Mouse (Mus musculus) neural tube, embryonic 12.5 days (tissue): ENCODE results near the gene Trim28. TPM values are rescaled to one million over a fixed set of nuclear protein-coding genes. Genes with fewer than 3 reads are reported as not detected.
A peak's percentile ranks its signal among the peaks of the same experiment; 100 is the strongest.
"Not testable (repeated sequence)": the region's sequence is repeated elsewhere in the genome, so short reads cannot be mapped to it uniquely, and the experiment has no call there.

Source experiments
- ATAC-seq: fragments of 200-750 bp; cut with Nextera tagmentation; 2 replicates; pipeline ENCODE4 v1.8.0; 2017; ENCODE audit warnings: low read depth, mild to moderate bottlenecking, moderate TSS enrichment, moderate library complexity; ENCODE audit not compliant: low FRiP score
- H3K27ac ChIP-seq: fragments of 300-500 bp; sonication (generic); 2 replicates; pipeline ENCODE4 v1.5.1; 2016
- H3K27me3 ChIP-seq: fragments of 300-500 bp; sonication (generic); replicated peaks from 2 replicates; pipeline ENCODE4 v1.6.1; 2016; ENCODE audit warnings: mild to moderate bottlenecking
- H3K36me3 ChIP-seq: fragments of 300-500 bp; sonication (generic); 2 replicates; pipeline ENCODE4 v1.6.1; 2016; ENCODE audit warnings: mild to moderate bottlenecking
- H3K4me1 ChIP-seq: fragments of 300-500 bp; sonication (generic); 2 replicates; pipeline ENCODE4 v1.6.1; 2016
- H3K4me2 ChIP-seq: fragments of 300-500 bp; sonication (generic); replicated peaks from 2 replicates; pipeline ENCODE4 v1.6.1; 2016; ENCODE audit warnings: mild to moderate bottlenecking
- H3K4me3 ChIP-seq: fragments of 300-500 bp; sonication (generic); 2 replicates; pipeline ENCODE4 v1.5.1; 2016
- H3K9ac ChIP-seq: fragments of 300-500 bp; sonication (generic); 2 replicates; pipeline ENCODE4 v1.6.1; 2016; ENCODE audit warnings: mild to moderate bottlenecking
- H3K9me3 ChIP-seq: fragments of 300-500 bp; sonication (generic); 2 replicates; pipeline ENCODE4 v1.6.1; 2016; ENCODE audit warnings: mild to moderate bottlenecking
- WGBS: fragments of 180-500 bp; shearing (Covaris S2); methylation state at CpG from one replicate; pipeline ENCODE4 v1.1.7; 2016; 5-methylcytosine and 5-hydroxymethylcytosine counted together
- polyA plus RNA-seq: library from polyadenylated mRNA; unstranded; fragments of >200 nt; fragmentation: Nextera tagmentation; extraction: Ambion mirVana; gene quantifications from 2 replicates; pipeline ENCODE4 v1.2.1, GENCODE M21; 2016

Trim28 gene
- polyA plus RNA-seq, 1 experiment from 2014 or later: 393 TPM

- Histone ChIP-seq H3K36me3 (no peaks in the 10 kb centered on the region), H3K27ac (peak overlapping the region; percentile 79)
Observed at GRCm38 (mm10) chr7:13053961-13054286, 55.0 kb downstream of the Trim28 start.

GRCm38 (mm10) chr7:13054287-13055010 is 55.5 kb downstream of the Trim28 start, which contains the start of gene Mzf1:
Gene Mzf1, minus strand, starts transcription at chr7:13054764.
- Histone ChIP-seq H3K27me3 (no peaks in the 10 kb centered on the region), H3K27ac (peak within 1 kb of the TSS; percentile 79), H3K4me3 (peak within 1 kb of the TSS; percentile 55), H3K4me2 (peak within 1 kb of the TSS; percentile 55), H3K9ac (peak within 1 kb of the TSS; percentile 62), H3K4me1 (peaks cover 6% of the 10 kb centered on the region; the same call in 1 of the 2 replicates), H3K36me3 (no peaks in the 10 kb centered on the region), H3K9me3 (no peaks in the 10 kb centered on the region)
- WGBS: under 1% methylated on average over 41 of the region's 41 CpGs
- ATAC-seq: peak; percentile 94

More at GRCm38 (mm10) chr7:13053961-13054286, 55.0 kb downstream of the Trim28 start:
- no peaks in the 10 kb centered on the region for H3K27me3 ChIP-seq
- H3K9ac ChIP-seq: peak overlapping the region; percentile 62
- peaks cover 6% of the 10 kb centered on the region; the same call in 1 of the 2 replicates for H3K4me1 ChIP-seq
- no peak for ATAC-seq
- H3K4me3 ChIP-seq: peak overlapping the region; percentile 55
- H3K4me2 ChIP-seq: peak overlapping the region; percentile 55
- no peaks in the 10 kb centered on the region for H3K9me3 ChIP-seq
- 2% methylated on average over 15 of the region's 15 CpGs for WGBS

- ATAC-seq: no peak
Observed at GRCm38 (mm10) chr7:13056913-13057700, 58.2 kb downstream of the Trim28 start.

GRCm38 (mm10) chr7:13059536-13059935 is 60.6 kb downstream of the Trim28 start:
- no peak overlapping the region for H3K4me3 ChIP-seq
- no peaks in the 10 kb centered on the region for H3K4me1 ChIP-seq
- H3K4me2 ChIP-seq: no peak overlapping the region
- no peaks in the 10 kb centered on the region for H3K9me3 ChIP-seq
- no peaks in the 10 kb centered on the region for H3K27me3 ChIP-seq
- no peak overlapping the region for H3K27ac ChIP-seq
- no peaks in the 10 kb centered on the region for H3K36me3 ChIP-seq
- 81% methylated on average over 9 of the region's 9 CpGs for WGBS
- no peak for ATAC-seq
- no peak overlapping the region for H3K9ac ChIP-seq

More at GRCm38 (mm10) chr7:13056913-13057700, 58.2 kb downstream of the Trim28 start:
- 62% methylated on average over 8 of the region's 8 CpGs for WGBS
- Histone ChIP-seq H3K4me1 (peaks cover 6% of the 10 kb centered on the region; the same call in 1 of the 2 replicates), H3K4me3 (no peak overlapping the region), H3K9me3 (no peaks in the 10 kb centered on the region), H3K27me3 (no peaks in the 10 kb centered on the region), H3K36me3 (no peaks in the 10 kb centered on the region), H3K4me2 (no peak overlapping the region), H3K9ac (no peak overlapping the region), H3K27ac (no peak overlapping the region)

GRCm38 (mm10) chr7:13063399-13063798 is 64.5 kb downstream of the Trim28 start:
- 58% methylated on average over 2 of the region's 2 CpGs for WGBS

GRCm38 (mm10) chr7:13072293-13072692 is 73.4 kb downstream of the Trim28 start:
- WGBS: 61% methylated on average over 5 of the region's 5 CpGs
- Histone ChIP-seq H3K4me2 (no peak overlapping the region), H3K4me1 (no peaks in the 10 kb centered on the region), H3K9ac (no peak overlapping the region), H3K27ac (no peak overlapping the region), H3K36me3 (no peaks in the 10 kb centered on the region), H3K4me3 (no peak overlapping the region), H3K9me3 (no peaks in the 10 kb centered on the region), H3K27me3 (no peaks in the 10 kb centered on the region)
- ATAC-seq: no peak

More at GRCm38 (mm10) chr7:13063399-13063798, 64.5 kb downstream of the Trim28 start:
- not testable (repeated sequence) for ATAC-seq, H3K36me3 ChIP-seq, H3K9ac ChIP-seq, H3K27me3 ChIP-seq, H3K4me2 ChIP-seq, H3K4me3 ChIP-seq, H3K4me1 ChIP-seq, H3K9me3 ChIP-seq, H3K27ac ChIP-seq

Other genes with a start within 250 kb of the Trim28 start
- gene Zscan18, start 195.5 kb upstream of the Trim28 start, polyA plus RNA-seq: 11.5 and 13.6 TPM in 2 replicates
- 25.5 and 26.4 TPM in 2 replicates for gene Zfp329, start 180.3 kb upstream of the Trim28 start, polyA plus RNA-seq
- gene Zfp110, start 164.4 kb upstream of the Trim28 start, polyA plus RNA-seq: 27.4 and 32.4 TPM in 2 replicates
- 6.1 and 6.7 TPM in 2 replicates for gene Zfp128, start 117.9 kb upstream of the Trim28 start, polyA plus RNA-seq
- gene Zscan22, start 101.3 kb upstream of the Trim28 start, polyA plus RNA-seq: 12.0 and 12.5 TPM in 2 replicates
- 583 and 619 TPM in 2 replicates for gene Rps5, start 76.8 kb upstream of the Trim28 start, polyA plus RNA-seq
- gene Rnf225, start 71.7 kb upstream of the Trim28 start, polyA plus RNA-seq: 0.37 and 0.62 TPM in 2 replicates
- gene Zfp324, start 33.3 kb upstream of the Trim28 start, polyA plus RNA-seq: 11.6 and 12.1 TPM in 2 replicates
- gene Zfp446, start 21.3 kb upstream of the Trim28 start, polyA plus RNA-seq: 12.8 and 13.5 TPM in 2 replicates
- 0.33 and 0.46 TPM in 2 replicates for gene Slc27a5, start 922 bp upstream of the Trim28 start, polyA plus RNA-seq
- gene Zbtb45, start 10.9 kb downstream of the Trim28 start, polyA plus RNA-seq: 31.8 and 39.9 TPM in 2 replicates
- gene Chmp2a, start 35.7 kb downstream of the Trim28 start, polyA plus RNA-seq: 150 and 151 TPM in 2 replicates
- gene Ube2m, start 39.2 kb downstream of the Trim28 start, polyA plus RNA-seq: 206 and 215 TPM in 2 replicates
- 4.8 and 4.9 TPM in 2 replicates for gene Mzf1, start 55.6 kb downstream of the Trim28 start, polyA plus RNA-seq
- gene Vmn1r85, start 96.1 kb downstream of the Trim28 start, polyA plus RNA-seq: not detected in 2 replicates
- gene Vmn1r86, start 120.8 kb downstream of the Trim28 start, polyA plus RNA-seq: not detected in 2 replicates
- not detected in 2 replicates for gene Vmn1r87, start 141.0 kb downstream of the Trim28 start, polyA plus RNA-seq
- not detected in 2 replicates for gene Vmn1r88, start 160.5 kb downstream of the Trim28 start, polyA plus RNA-seq
- gene Vmn1r89, start 213.9 kb downstream of the Trim28 start, polyA plus RNA-seq: not detected in 2 replicates